Mouse (Mus musculus): ENCODE data around the gene Dnase1l2.

GRCm38 (mm10) chr17:24415011-24415410 is 27.9 kb downstream of the Dnase1l2 start:
- no peak for TF ChIP-seq POLR2A (IDR thresholded peaks at IDR 0.05; ENCODE audit: control insufficient read depth, extremely low read depth, insufficient read depth, low read length, poor library complexity)
- no peak for TF ChIP-seq CTCF (IDR thresholded peaks at IDR 0.05; ENCODE audit: borderline replicate concordance, control insufficient read depth, extremely low read depth, insufficient read depth, low read length, poor library complexity)
